Mouse (Mus musculus) lung, embryonic 16.5 days (tissue): ENCODE results near the gene Bcas1. TPM values are rescaled to one million over a fixed set of nuclear protein-coding genes. Genes with fewer than 3 reads are reported as not detected.

ENCODE experiments used
- ATAC-seq: fragments of 200-750 bp; cut with Nextera tagmentation; 2 replicates; pipeline ENCODE4 v1.8.0; 2017; ENCODE audit warnings: low read depth, mild to moderate bottlenecking, moderate library complexity
- H3K27ac ChIP-seq: fragments of 300-500 bp; sonication (generic); 2 replicates; pipeline ENCODE4 v1.5.1; 2014; ENCODE audit warnings: mild to moderate bottlenecking, control low read depth, low read length
- H3K27me3 ChIP-seq: fragments of 300-500 bp; sonication (generic); 2 replicates; pipeline ENCODE4 v1.6.1; 2014; ENCODE audit warnings: low read depth, low read length, mixed read lengths; ENCODE audit not compliant: control insufficient read depth, insufficient read depth
- H3K36me3 ChIP-seq: fragments of 300-500 bp; sonication (generic); 2 replicates; pipeline ENCODE4 v1.6.1; 2014; ENCODE audit warnings: low read length; ENCODE audit not compliant: control insufficient read depth, insufficient read depth
- H3K4me1 ChIP-seq: fragments of 300-500 bp; sonication (generic); replicated peaks from 2 replicates; pipeline ENCODE4 v1.6.1; 2014; ENCODE audit warnings: low read length, mixed read lengths; ENCODE audit not compliant: control insufficient read depth, insufficient read depth
- H3K4me2 ChIP-seq: fragments of 300-500 bp; sonication (generic); 2 replicates; pipeline ENCODE4 v1.6.1; 2014; ENCODE audit warnings: low read depth, low read length, control low read depth
- H3K4me3 ChIP-seq: fragments of 300-500 bp; sonication (generic); 2 replicates; pipeline ENCODE4 v1.5.1; 2014; ENCODE audit warnings: mild to moderate bottlenecking, low read length, control low read depth
- H3K9ac ChIP-seq: fragments of 300-500 bp; sonication (generic); 2 replicates; pipeline ENCODE4 v1.6.1; 2014; ENCODE audit warnings: low read length, control low read depth
- H3K9me3 ChIP-seq: fragments of 300-500 bp; sonication (generic); 2 replicates; pipeline ENCODE4 v1.6.1; 2016; ENCODE audit warnings: low read length; ENCODE audit not compliant: control insufficient read depth
- WGBS: fragments of 180-500 bp; shearing (Covaris S2); extraction: QIAGEN DNeasy Blood & Tissue Kit; methylation state at CpG from one replicate; pipeline ENCODE4 v1.1.7; 2014; 5-methylcytosine and 5-hydroxymethylcytosine counted together
- polyA plus RNA-seq: library from polyadenylated mRNA; unstranded; fragments of >200 nt; fragmentation: Nextera tagmentation; extraction: Ambion mirVana; gene quantifications from 2 replicates; pipeline ENCODE4 v1.2.1, GENCODE M21; 2015

The Bcas1 gene
- polyA plus RNA-seq, 1 experiment from 2014 or later = 3.7 TPM

DNA sequence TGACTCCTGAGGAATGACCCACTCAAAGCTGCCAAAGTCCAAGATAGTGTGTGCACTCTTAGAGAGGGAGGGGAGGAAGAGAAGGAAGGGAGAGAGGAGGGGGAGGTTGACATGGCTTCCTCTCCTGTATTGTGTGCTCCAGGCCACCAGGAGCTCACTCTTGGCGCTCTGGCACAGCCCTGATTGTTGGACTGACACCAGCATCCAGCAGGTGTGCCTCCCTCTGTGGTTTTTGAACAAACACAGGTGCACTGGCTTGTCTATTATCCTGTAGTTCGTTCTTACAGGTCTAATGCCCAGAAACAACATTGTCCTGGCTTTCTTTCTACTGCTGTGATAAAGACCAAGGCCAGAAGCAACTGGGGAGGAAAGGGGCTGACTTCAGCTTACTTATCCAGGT, 95.8 kb downstream of the Bcas1 start:
- no peaks in the 10 kb centered on the region for H3K9me3 ChIP-seq
- no peak overlapping the region for H3K4me3 ChIP-seq
- no peak overlapping the region for H3K9ac ChIP-seq
- no peaks in the 10 kb centered on the region for H3K36me3 ChIP-seq
- H3K4me2 ChIP-seq = no peak overlapping the region
- ATAC-seq = no peak
- WGBS = 43% methylated on average over 2 of the region's 2 CpGs
- H3K27ac ChIP-seq = no peak overlapping the region
- H3K4me1 ChIP-seq = no peaks in the 10 kb centered on the region; the same call in 1 of the 2 replicates
- no peaks in the 10 kb centered on the region for H3K27me3 ChIP-seq

GRCm38 (mm10) chr2:170330466-170330865, 97.2 kb downstream of the Bcas1 start:
- Histone ChIP-seq H3K4me2 (no peak overlapping the region), H3K4me3 (no peak overlapping the region), H3K27me3 (no peaks in the 10 kb centered on the region), H3K9ac (no peak overlapping the region), H3K27ac (no peak overlapping the region), H3K4me1 (no peaks in the 10 kb centered on the region), H3K9me3 (no peaks in the 10 kb centered on the region), H3K36me3 (no peaks in the 10 kb centered on the region)
- 52% methylated on average over 8 of the region's 8 CpGs for WGBS
- peak; percentile 48 for ATAC-seq

DNA sequence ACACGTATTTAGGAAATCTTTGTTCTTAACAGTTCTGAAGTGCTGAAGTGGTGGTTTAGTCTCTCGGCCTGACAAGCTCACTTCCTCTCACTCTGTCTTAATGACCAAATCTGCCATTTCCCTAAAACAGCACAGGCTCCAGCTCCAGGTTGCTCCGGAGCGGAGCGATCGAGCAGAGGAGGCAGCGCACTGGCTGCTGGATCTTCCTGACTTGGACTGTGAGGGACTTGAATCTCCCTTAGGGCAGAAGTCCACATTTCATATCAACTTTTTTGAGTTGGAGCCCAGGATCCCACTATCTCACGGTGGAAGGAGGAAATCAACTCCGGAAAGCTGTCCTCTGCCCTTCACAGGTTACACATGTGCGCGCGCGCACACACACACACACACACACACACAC, 97.7 kb downstream of the Bcas1 start:
- ATAC-seq = peak; percentile 17; the same call in 1 of the 2 replicates
- no peak overlapping the region for H3K9ac ChIP-seq
- no peak overlapping the region for H3K4me2 ChIP-seq
- no peaks in the 10 kb centered on the region for H3K4me1 ChIP-seq
- no peaks in the 10 kb centered on the region for H3K9me3 ChIP-seq
- no peak overlapping the region for H3K27ac ChIP-seq
- 72% methylated on average over 13 of the region's 13 CpGs for WGBS
- no peaks in the 10 kb centered on the region for H3K36me3 ChIP-seq
- H3K4me3 ChIP-seq = no peak overlapping the region
- H3K27me3 ChIP-seq = no peaks in the 10 kb centered on the region

DNA sequence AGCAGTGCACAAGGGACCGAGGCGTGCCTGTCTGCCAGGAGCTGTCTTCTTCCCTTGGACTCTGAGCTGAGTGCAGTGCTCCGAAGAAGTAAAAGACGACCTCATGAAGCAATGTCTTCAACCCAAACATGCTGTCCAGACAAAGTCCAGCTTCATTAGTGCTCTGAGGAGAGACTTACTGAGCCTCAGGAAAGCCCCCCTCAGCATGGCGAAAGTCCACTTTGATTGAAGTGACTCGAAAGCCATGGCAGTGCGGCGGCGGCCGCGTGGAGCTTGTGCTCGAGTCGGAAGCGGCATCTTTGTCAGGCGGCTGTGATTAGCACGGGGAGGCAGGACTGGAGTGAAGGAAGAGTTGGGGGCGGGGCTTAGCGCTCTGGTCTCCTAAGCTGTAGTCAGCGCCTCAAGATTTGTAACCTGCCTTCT, 103.7 kb downstream of the Bcas1 start:
- Histone ChIP-seq H3K36me3 (no peaks in the 10 kb centered on the region), H3K4me2 (peak overlapping the region; percentile 69), H3K27me3 (no peaks in the 10 kb centered on the region), H3K9me3 (no peaks in the 10 kb centered on the region), H3K27ac (no peak overlapping the region), H3K4me1 (peaks cover 9% of the 10 kb centered on the region), H3K9ac (peak overlapping the region; percentile 62), H3K4me3 (peak overlapping the region; percentile 45)
- 3% methylated on average over 19 of the region's 19 CpGs for WGBS
- ATAC-seq = peak; percentile 72

DNA sequence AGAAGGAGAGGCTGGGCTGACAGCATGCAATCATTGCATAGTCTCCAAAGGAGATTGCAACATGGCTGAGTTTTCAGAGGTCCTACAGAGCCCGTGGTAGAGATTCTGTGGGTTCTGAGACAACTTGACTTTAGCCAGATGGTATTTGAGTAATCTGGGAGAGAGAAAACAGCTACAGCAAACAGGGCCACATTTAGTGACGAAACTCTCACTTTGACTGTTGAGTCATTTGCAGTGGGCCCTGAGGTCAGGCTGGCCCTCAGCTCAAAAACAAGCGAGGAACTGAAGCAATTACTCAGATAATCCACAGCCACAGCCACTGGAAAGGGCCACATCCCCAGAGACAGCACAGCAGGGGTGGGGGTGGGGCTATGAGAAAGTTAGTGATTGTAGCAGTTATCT, 105.6 kb downstream of the Bcas1 start:
- H3K4me2 ChIP-seq = no peak overlapping the region
- H3K4me1 ChIP-seq = peaks cover 9% of the 10 kb centered on the region
- no peak overlapping the region for H3K9ac ChIP-seq
- WGBS = 38% methylated on average over 3 of the region's 3 CpGs
- no peak overlapping the region for H3K4me3 ChIP-seq
- ATAC-seq = no peak
- H3K27me3 ChIP-seq = no peaks in the 10 kb centered on the region
- H3K36me3 ChIP-seq = no peaks in the 10 kb centered on the region
- peak overlapping the region; percentile 3; the same call in 1 of the 2 replicates for H3K27ac ChIP-seq
- H3K9me3 ChIP-seq = no peaks in the 10 kb centered on the region

DNA sequence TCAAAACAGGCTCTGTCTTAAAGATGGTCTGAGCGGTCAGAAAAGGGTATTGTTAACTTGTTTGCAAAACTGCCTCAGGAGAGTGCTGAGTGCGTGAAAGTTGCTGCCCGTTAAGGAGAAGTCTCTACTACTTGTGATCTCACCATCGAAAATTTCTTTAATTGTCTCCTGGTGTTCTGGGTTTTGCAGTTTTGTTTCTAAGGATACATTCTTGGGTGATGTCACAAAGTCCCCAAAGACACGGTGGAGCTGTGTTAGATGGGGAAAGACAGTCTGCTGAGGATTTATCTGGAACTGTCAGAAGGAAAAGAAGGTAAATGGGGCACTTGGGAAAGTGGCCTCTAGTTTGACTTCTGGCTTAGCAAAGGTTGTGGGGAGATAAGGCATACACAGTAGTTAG, 106.1 kb downstream of the Bcas1 start:
- WGBS = 32% methylated on average over 5 of the region's 5 CpGs
- Histone ChIP-seq H3K4me3 (no peak overlapping the region), H3K36me3 (no peaks in the 10 kb centered on the region), H3K27ac (peak overlapping the region; percentile 3; the same call in 1 of the 2 replicates), H3K9ac (no peak overlapping the region), H3K9me3 (no peaks in the 10 kb centered on the region), H3K4me1 (peaks cover 9% of the 10 kb centered on the region), H3K4me2 (no peak overlapping the region), H3K27me3 (no peaks in the 10 kb centered on the region)
- no peak for ATAC-seq

DNA sequence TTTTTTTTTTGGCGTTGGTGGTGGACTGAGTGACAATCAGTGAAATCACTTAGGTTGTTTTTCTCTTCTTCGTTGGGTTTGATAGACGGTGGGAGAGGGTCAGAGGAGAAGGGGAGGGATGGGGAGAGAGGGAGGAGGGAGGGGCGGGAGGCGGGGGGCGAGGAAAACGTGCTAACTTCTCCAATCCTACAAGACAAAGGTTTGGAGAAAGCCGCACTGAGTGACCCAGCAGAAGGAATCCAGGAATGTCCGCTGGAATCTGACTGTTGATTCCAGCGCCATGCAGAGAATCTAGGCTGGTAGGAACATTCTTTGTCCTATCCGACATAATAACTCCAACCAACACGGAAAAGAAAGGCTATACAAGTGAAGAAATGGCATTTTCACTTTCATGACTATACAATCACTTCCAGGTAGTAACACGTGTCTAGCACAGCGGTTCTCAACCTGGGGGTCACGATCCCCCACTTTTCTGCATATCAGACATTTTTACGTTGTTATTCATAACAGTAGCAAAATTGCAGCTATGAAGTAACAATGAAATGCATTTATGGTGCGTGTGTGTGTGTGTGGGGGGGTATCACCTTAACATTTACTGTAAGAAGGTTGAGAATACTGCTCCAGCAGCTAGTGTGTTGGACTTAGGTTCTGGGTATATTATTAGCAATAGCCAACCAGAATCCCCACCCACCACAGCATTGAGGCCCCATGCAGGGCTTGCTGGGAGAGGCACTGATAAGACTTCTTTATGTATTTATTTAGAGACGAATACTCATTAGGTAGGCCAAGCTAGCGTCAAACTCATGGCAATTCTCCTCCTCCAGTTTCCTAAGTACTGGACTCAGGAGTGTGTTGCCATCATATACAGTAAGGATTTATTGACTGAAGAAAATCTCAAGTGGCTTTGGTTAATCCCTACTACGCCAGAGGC, 107.8 kb downstream of the Bcas1 start:
- 12% methylated on average over 20 of the region's 20 CpGs for WGBS
- H3K27ac ChIP-seq = peak overlapping the region; percentile 66
- peaks cover 9% of the 10 kb centered on the region for H3K4me1 ChIP-seq
- H3K9ac ChIP-seq = peak overlapping the region; percentile 75
- no peaks in the 10 kb centered on the region for H3K27me3 ChIP-seq
- peak overlapping the region; percentile 80 for H3K4me2 ChIP-seq
- no peaks in the 10 kb centered on the region for H3K9me3 ChIP-seq
- no peaks in the 10 kb centered on the region for H3K36me3 ChIP-seq
- ATAC-seq = peak; percentile 9; the same call in 1 of the 2 replicates
- H3K4me3 ChIP-seq = peak overlapping the region; percentile 53

DNA sequence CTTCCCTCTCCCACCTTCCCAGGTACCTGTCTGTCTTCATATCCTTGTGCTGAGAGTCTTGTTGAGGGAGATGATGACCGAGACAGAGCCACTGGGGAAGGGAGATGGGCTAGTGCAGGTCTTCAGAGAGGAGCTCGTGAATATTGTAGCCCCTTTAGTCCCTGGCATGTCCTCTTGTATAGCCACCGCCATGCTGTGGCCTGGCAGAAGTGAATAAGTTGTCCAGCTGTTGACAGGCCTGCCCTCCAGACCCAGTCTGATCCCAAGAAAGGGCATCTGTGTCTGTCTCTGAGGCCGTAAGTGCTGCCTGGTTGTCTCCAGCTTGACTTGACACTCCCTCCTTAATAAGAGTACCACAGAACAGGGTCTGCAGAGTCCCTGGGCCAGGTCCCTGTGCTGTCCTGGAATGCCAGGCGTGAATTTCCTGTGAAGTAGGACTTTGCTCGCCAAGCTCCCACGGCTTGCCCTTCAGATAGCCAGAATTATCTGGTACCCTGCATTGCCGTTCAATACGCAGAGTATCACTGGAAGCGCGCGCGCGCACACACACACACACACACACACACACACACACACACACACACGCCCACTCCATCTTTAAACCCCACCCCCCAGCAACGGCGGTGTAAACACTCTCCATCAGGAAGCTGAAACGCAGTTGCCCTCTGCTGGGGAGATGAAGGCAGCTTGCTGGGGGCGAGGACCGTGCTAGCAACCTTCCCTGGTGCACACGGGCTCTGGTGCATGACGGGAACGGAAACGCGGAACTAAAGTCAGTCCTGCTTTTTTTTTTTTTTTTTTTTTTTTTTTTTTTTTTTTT, 108.7 kb downstream of the Bcas1 start:
- WGBS = 9% methylated on average over 24 of the region's 25 CpGs
- H3K9me3 ChIP-seq = no peaks in the 10 kb centered on the region
- no peaks in the 10 kb centered on the region for H3K36me3 ChIP-seq
- peak overlapping the region; percentile 73 for H3K27ac ChIP-seq
- peak overlapping the region; percentile 80 for H3K4me2 ChIP-seq
- peak overlapping the region; percentile 75 for H3K9ac ChIP-seq
- peak; percentile 95 for ATAC-seq
- peaks cover 9% of the 10 kb centered on the region for H3K4me1 ChIP-seq
- no peaks in the 10 kb centered on the region for H3K27me3 ChIP-seq
- peak overlapping the region; percentile 53 for H3K4me3 ChIP-seq

GRCm38 (mm10) chr2:170316774-170317173, 110.9 kb downstream of the Bcas1 start:
- H3K9me3 ChIP-seq = no peaks in the 10 kb centered on the region
- H3K4me2 ChIP-seq = no peak overlapping the region
- no peak for ATAC-seq
- WGBS = 88% methylated on average over 4 of the region's 4 CpGs
- H3K4me3 ChIP-seq = no peak overlapping the region
- no peaks in the 10 kb centered on the region for H3K27me3 ChIP-seq
- no peak overlapping the region for H3K27ac ChIP-seq
- H3K9ac ChIP-seq = no peak overlapping the region
- no peaks in the 10 kb centered on the region for H3K36me3 ChIP-seq
- H3K4me1 ChIP-seq = peaks cover 7% of the 10 kb centered on the region
